Comparison of ENCODE assay signal across 19 mouse cellular contexts in genomic region chr11:59734335-59734734, GRCm38 (mm10). TPM values are rescaled to one million over a fixed set of nuclear protein-coding genes. Genes with fewer than 3 reads are reported as not detected.
"Had no signal": no experiment of that assay in that cellular context is flagged by ENCODE, and none has a peak within 500 bp of the region (broad histone marks: within the 10 kb centered on the region; RNA-seq: fewer than 3 reads in every experiment).

No protein-coding gene starts in this region.

- H3K4me2 ChIP-seq: intestine, embryonic 15.5 days; limb, embryonic 12.5 days; limb, embryonic 15.5 days; liver, embryonic 12.5 days; liver, embryonic 15.5 days; lung, embryonic 15.5 days; midbrain, embryonic 13.5 days; neural tube, embryonic 13.5 days had no signal

- H3K4me1 ChIP-seq: limb, embryonic 12.5 days; midbrain, embryonic 13.5 days had no signal

- H3K9ac ChIP-seq: intestine, embryonic 15.5 days; limb, embryonic 12.5 days; limb, embryonic 15.5 days; liver, embryonic 12.5 days; liver, embryonic 15.5 days; lung, embryonic 15.5 days; midbrain, embryonic 13.5 days; neural tube, embryonic 13.5 days had no signal

- H3K27ac ChIP-seq: intestine, embryonic 15.5 days; kidney, postnatal 0 days; limb, embryonic 12.5 days; limb, embryonic 15.5 days; liver, embryonic 12.5 days; liver, embryonic 15.5 days; lung, embryonic 15.5 days; midbrain, embryonic 10.5 days; midbrain, embryonic 13.5 days; neural tube, embryonic 13.5 days had no signal

- DNase-seq: kidney, adult 2 months; kidney, postnatal 25 days; left cerebral cortex, postnatal 4 days; thymus, adult 18-20 months; thymus, postnatal 36 days had no signal

- H3K4me3 ChIP-seq: intestine, embryonic 15.5 days; limb, embryonic 12.5 days; limb, embryonic 15.5 days; liver, embryonic 12.5 days; liver, embryonic 15.5 days; lung, embryonic 15.5 days; megakaryocyte, embryonic 14.5 days; midbrain, embryonic 10.5 days; midbrain, embryonic 13.5 days; myocyte; neural tube, embryonic 13.5 days had no signal

- H3K9me3 ChIP-seq: intestine, embryonic 15.5 days; limb, embryonic 12.5 days; limb, embryonic 15.5 days; liver, embryonic 12.5 days; liver, embryonic 15.5 days; lung, embryonic 15.5 days; megakaryocyte, embryonic 14.5 days; midbrain, embryonic 10.5 days; midbrain, embryonic 13.5 days; neural tube, embryonic 13.5 days had no signal

- ATAC-seq: intestine, embryonic 15.5 days; liver, embryonic 12.5 days; midbrain, embryonic 13.5 days; midbrain, embryonic 16.5 days had no signal

- H3K27me3 ChIP-seq: intestine, embryonic 15.5 days; limb, embryonic 12.5 days; limb, embryonic 15.5 days; liver, embryonic 12.5 days; liver, embryonic 15.5 days; lung, embryonic 15.5 days; megakaryocyte, embryonic 14.5 days; midbrain, embryonic 13.5 days; neural tube, embryonic 13.5 days had no signal

RNA-seq across cellular contexts. Expression of gene Pld6, which starts 53.1 kb away (rescaled TPM):
- total RNA-seq: monocyte, adult 5-6 weeks had no signal
